Mouse (Mus musculus): ENCODE results near the gene Bri3. TPM values are rescaled to one million over a fixed set of nuclear protein-coding genes. Genes with fewer than 3 reads are reported as not detected.

Gene Bri3
- polyA plus RNA-seq, 1 experiment from 2014 or later = 136 TPM

DNA sequence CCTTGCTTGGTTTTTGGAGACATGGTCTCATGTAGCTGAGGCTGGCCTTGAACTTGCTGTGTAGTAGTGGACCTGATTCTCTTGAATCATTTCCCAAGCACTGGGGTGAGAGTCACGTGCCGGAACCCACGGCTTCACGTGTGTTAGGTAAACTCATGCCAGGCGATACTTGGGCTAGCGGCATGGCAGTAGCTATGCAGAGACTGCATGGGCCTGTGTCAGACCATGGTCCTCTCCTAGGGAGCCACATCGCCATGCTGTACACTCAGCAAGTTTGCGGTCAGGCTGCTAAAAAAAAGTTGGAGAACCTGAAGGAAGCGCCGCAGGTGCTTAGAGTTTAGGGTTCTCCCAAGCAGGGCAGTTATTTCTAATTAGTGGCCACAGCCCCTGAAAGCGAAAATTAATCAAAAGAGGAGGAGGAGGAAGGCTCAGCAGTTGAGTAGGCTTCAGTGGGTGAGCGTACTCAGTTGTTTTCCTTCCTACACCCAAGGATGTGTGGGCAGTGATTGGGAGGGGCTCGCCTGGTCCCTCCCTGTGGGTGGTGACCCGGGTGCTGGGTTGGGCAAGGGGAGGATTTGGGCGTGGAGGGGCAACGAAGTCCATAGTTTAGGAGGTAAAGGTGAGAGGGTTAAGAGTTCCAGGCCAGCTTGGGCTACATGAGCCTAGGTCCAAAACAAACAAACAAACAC is 10.0 kb downstream of the Bri3 start:
- ChIA-PET POLR2A (interaction anchor here (0.7 kb wide), 1 partner anchor 40 kb away, joined by 4 read pairs; no protein-coding TSS in a partner anchor), CTCF (interaction anchor here (0.9 kb wide), 1 partner anchor 47 kb away, joined by 3 read pairs; no protein-coding TSS in a partner anchor)
- DNase-seq (ENCODE audit: low read depth, low spot score) (no peak), ATAC-seq (peak; percentile 4)
- H3K27me3 ChIP-seq = no peaks in the 10 kb centered on the region
- TF ChIP-seq CTCF (IDR thresholded peaks at IDR 0.05) = no peak
- in situ Hi-C loops (cut with MboI; ENCODE audit: low pct_unique_long_range_greater_than_20kb) = no loop called here

DNA sequence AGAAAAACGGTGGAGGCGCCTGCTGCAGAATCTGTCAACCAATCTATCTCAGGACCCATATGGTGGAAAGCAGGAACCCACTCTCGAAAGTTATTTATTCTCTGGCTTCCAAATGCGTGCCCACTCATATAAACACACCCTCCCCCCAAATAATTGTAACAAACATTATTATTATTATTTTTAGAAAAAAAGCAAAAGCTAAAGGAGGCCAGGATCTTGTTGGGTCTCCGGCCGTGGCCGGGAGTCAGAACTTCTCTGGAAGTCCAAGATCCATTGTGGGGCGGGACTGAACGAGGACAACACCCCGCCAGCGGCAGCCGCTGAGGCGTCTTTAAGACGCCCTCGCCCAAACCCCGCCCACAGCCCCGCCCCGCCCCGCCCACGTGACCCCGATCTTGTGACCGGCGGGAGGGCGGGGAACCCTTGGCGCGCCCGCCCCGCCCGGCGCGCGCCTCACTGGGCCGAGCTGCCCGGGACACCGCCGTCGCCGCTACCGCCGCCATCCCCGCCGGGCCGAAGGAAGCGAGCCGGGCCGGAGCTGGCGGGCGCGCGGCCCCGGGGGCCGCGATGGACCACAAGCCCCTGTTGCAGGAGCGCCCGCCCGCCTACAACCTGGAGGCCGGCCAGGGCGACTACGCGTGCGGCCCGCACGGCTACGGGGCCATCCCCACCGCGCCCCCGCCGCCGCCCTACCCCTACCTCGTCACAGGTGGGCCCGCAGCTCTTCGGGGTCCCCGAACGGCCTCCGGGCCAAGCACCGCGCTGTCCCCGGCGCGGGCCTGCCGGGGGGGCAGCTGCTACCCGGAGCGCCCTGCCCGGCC is 10.8 kb downstream of the Bri3 start:
- CTCF ChIA-PET = interaction anchor here (0.9 kb wide), 1 partner anchor 48 kb away, joined by 3 read pairs; no protein-coding TSS in a partner anchor
- H3K27me3 ChIP-seq = no peaks in the 10 kb centered on the region
- DNase-seq (ENCODE audit: low read depth, low spot score) (peak; percentile 34), ATAC-seq (peak; percentile 67)
- TF ChIP-seq CTCF (IDR thresholded peaks at IDR 0.05) = no peak
- POLR2A ChIA-PET = no interaction called here
- in situ Hi-C loops (cut with MboI; ENCODE audit: low pct_unique_long_range_greater_than_20kb) = no loop called here

DNA sequence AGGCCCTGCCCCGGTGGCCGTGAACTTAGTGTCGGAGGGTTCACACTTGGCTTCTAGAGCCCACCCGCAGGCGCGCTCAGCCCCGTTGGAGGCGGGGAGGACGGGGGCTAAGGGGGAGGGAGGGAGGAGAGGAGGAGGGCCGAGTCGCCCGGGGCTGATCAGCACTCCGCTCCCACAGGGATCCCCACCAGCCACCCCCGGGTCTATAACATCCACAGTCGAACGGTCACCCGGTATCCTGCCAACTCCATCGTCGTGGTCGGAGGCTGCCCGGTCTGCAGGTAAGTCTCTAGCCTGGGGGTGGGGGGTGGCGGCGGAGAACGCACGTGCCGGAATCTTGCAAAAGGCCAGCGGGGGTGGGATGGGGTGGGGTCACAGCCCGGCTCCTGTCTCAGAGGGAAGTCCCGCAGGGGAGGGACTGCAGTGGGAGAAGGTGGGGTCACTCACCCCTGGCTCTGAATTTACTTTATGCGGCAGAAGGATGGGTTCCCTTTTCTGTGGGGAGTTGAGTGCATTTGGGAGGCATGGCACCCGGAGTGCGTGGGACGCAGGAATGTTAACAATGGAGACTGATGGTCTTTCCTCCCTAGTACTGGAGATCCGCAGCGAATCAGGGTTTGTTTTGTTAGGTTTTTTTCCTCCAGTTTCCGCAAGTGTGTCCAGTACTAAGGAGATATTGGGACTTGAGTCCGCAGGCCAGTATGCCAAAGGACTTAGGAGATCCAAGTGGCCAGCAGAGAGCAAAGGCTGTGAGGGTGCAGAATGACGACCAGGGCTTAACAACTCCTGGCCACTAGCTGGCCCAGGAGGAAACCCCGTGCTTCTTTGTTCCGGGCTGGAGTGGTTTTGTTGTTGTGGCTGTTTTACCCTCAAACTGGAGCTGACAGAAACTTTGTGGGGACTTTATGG is 11.6 kb downstream of the Bri3 start:
- in situ Hi-C loops (cut with MboI; ENCODE audit: low pct_unique_long_range_greater_than_20kb) = no loop called here
- no peaks in the 10 kb centered on the region for H3K27me3 ChIP-seq
- peak; percentile 23 for ATAC-seq
- TF ChIP-seq CTCF (IDR thresholded peaks at IDR 0.05) = no peak
- POLR2A ChIA-PET = no interaction called here
- DNase-seq (ENCODE audit: low read depth, low spot score) = peak; percentile 19
- CTCF ChIA-PET = interaction anchor here (1.3 to 1.6 kb wide), 2 partner anchors 11 to 48 kb away, joined by 4 read pairs; no protein-coding TSS in a partner anchor

DNA sequence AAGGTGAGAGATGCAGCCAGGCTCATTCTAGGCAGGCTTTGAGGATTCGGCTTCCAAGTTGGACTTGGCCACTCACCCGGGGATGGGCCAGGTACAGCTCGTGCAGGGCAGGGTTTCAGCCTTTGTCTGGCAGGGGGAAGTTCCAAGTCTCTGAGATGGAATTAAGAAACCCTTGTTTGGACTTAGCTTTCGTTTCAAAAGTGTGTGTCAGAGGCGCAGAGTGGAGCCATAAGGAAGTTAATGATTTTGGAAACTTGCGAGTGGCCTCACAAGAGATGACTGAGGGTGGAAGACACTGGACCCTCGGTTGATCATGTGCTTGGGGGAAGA is 12.3 kb downstream of the Bri3 start:
- peak; percentile 17 for DNase-seq (ENCODE audit: low read depth, low spot score)
- CTCF ChIA-PET = interaction anchor here (1.3 to 1.6 kb wide), 2 partner anchors 11 to 49 kb away, joined by 4 read pairs; no protein-coding TSS in a partner anchor
- TF ChIP-seq CTCF (IDR thresholded peaks at IDR 0.05) = no peak
- no peak for ATAC-seq
- H3K27me3 ChIP-seq = no peaks in the 10 kb centered on the region
- POLR2A ChIA-PET = no interaction called here
- in situ Hi-C loops (cut with MboI; ENCODE audit: low pct_unique_long_range_greater_than_20kb) = no loop called here

DNA sequence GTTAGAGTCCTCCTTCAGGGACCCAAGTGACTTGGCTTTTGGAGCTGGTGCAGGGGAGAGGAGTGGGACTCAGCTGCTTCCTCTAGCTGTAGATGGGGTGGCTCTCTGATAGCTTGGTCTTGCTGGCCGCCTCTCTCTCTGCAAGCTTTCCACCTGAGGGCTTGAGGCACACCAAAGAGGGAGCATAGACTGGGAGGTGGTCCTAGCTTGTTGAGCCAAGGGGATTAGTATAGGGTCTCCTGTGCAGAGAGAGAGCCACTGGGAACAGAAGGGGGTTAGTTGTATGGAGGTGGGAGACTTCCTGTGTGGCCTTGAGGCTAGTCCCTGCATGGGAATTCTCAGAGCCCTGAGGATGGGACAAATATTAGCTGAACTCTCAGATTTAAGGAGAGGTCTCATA is 12.7 kb downstream of the Bri3 start:
- DNase-seq (ENCODE audit: low read depth, low spot score) (no peak), ATAC-seq (no peak)
- ChIA-PET CTCF (interaction anchor here (1.3 to 1.6 kb wide), 2 partner anchors 10 to 49 kb away, joined by 4 read pairs; no protein-coding TSS in a partner anchor), POLR2A (no interaction called here)
- in situ Hi-C loops (cut with MboI; ENCODE audit: low pct_unique_long_range_greater_than_20kb) = no loop called here
- H3K27me3 ChIP-seq = no peaks in the 10 kb centered on the region
- no peak for TF ChIP-seq CTCF (IDR thresholded peaks at IDR 0.05)

DNA sequence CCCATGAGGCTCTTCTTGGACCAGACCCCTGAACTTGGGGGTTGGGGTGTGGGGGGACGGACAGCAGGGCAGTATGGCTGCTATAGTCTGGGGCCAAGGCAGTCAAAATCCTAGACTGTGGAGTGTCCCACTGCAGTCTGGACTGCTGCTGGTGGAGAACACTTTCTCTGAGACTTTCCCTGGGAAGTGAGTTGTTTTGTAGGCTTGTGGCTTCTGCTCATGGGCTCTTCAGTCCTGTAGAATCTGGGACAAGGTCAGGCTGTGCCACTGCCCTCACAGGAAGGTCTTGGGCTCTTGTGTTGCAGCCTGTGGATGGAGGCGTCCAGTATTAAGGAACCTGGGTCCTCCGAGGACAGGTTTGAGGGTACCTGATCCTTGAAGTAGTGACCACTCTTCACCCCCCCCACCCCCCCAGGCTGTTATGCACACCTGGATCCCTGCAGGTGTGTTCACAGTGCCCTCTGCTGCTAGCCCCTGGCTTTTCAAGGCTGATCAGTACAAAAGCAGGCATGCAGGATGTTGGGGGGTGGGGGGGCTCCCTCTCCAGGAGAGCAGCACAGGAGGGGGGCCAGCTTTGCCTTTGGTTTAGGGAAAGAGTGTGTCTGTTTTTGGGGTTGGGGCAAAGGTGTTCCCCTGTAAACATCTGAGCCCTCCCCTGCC is 13.3 kb downstream of the Bri3 start:
- TF ChIP-seq CTCF (IDR thresholded peaks at IDR 0.05) = no peak
- ChIA-PET CTCF (interaction anchor here (1.3 to 1.6 kb wide), 2 partner anchors 10 to 50 kb away, joined by 4 read pairs; no protein-coding TSS in a partner anchor), POLR2A (no interaction called here)
- DNase-seq (ENCODE audit: low read depth, low spot score) = no peak
- in situ Hi-C loops (cut with MboI; ENCODE audit: low pct_unique_long_range_greater_than_20kb) = no loop called here
- no peak for ATAC-seq
- no peaks in the 10 kb centered on the region for H3K27me3 ChIP-seq

DNA sequence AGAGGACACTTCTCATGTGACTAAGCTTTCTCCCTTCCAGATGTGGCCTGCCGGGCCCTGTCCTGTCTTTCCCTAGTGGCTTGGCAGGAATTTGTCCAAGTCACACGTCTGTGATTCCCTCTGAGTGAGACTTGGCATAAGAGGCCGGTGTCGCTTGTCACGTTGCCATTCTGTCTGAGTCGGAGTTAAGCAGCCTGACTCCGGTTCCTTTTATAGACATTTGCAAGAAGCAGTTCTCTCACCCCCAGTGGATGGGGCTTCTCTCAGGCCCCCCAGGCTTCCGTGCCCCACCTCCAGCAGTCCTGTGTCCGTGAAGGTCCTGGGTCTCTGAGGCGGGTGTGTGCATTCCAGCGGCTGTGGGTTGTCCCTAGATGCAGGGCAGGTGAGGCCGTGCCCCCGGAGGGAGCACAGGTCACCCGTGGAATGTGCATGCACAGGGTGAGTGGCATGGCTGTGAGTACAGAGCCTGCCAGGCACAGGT is 13.9 kb downstream of the Bri3 start:
- no peak for TF ChIP-seq CTCF (IDR thresholded peaks at IDR 0.05)
- ATAC-seq (no peak), DNase-seq (ENCODE audit: low read depth, low spot score) (peak; percentile 10)
- ChIA-PET POLR2A (no interaction called here), CTCF (interaction anchor here (1.9 to 2.3 kb wide), 2 partner anchors 9 to 20 kb away, joined by 7 to 8 read pairs; no protein-coding TSS in a partner anchor)
- in situ Hi-C loops (cut with MboI; ENCODE audit: low pct_unique_long_range_greater_than_20kb) = no loop called here
- no peaks in the 10 kb centered on the region for H3K27me3 ChIP-seq

DNA sequence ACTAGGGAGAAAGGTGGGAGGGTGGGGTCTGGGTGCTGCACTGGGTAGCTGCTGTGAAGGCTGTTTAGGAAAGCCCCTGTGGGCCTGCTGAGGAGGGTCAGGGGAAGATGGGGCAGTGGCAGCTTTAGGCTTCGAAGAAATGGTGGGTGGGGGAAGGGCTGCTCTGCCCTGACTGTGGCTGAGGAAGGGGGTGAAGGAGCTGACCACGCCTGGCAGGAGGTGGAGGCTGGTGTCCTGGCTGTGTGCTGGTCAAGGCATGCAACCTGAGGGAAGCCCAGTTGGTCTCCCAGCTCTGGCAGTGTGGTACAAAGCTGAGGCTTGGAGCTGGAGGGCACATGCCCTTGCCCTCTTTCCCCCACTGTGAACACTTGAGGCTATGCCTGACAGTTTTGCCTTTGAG is 14.4 kb downstream of the Bri3 start:
- TF ChIP-seq CTCF (IDR thresholded peaks at IDR 0.05) = no peak
- ChIA-PET CTCF (interaction anchor here (1.9 to 2.3 kb wide), 2 partner anchors 9 to 19 kb away, joined by 7 to 8 read pairs; no protein-coding TSS in a partner anchor), POLR2A (interaction anchor here (1.6 kb wide), 1 partner anchor 99 kb away, joined by 4 read pairs; no protein-coding TSS in a partner anchor)
- DNase-seq (ENCODE audit: low read depth, low spot score) = no peak
- H3K27me3 ChIP-seq = no peaks in the 10 kb centered on the region
- ATAC-seq = no peak
- in situ Hi-C loops (cut with MboI; ENCODE audit: low pct_unique_long_range_greater_than_20kb) = no loop called here

DNA sequence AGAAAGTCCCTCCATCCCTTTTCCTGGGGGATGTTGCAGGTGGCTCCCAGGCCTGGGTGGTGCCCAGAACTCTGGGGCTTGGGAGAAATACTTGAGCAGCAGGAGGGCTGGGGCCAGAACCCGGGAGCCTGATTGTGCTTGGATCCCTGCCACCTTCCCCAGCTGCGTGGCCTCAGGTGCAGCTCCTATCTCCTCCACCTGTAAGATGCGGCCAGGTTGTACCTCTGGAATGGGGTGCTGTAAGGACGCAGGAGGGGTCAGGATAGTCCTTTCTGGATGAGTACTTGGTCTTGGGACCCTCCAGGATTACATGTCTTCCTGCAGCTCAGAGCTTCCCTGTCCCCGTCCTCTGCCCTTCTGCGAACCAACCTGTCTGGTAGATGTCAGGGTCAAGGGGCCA is 15.0 kb downstream of the Bri3 start:
- in situ Hi-C loops (cut with MboI; ENCODE audit: low pct_unique_long_range_greater_than_20kb) = no loop called here
- no peak for DNase-seq (ENCODE audit: low read depth, low spot score)
- ChIA-PET CTCF (interaction anchor here (1.9 to 2.3 kb wide), 2 partner anchors 8 to 19 kb away, joined by 7 to 8 read pairs; no protein-coding TSS in a partner anchor), POLR2A (interaction anchor here (1.0 to 1.6 kb wide), 2 partner anchors 16 to 98 kb away, joined by 3 to 4 read pairs; no protein-coding TSS in a partner anchor)
- H3K27me3 ChIP-seq = no peaks in the 10 kb centered on the region
- no peak for ATAC-seq
- no peak for TF ChIP-seq CTCF (IDR thresholded peaks at IDR 0.05)
